Mouse (Mus musculus) R1 (cell line): Measurements from ENCODE around the gene Tnfrsf14.

Source experiments
- DNase-seq: peaks from one replicate; pipeline ENCODE4 v3.0.0-alpha.2; 2018; ENCODE audit warnings: low read depth, low spot score

Gene Tnfrsf14

GRCm38 (mm10) chr4:154928395-154929087, at the start of gene Tnfrsf14:
Tnfrsf14 (minus strand) TSS chr4:154928563.
- no peak for DNase-seq

DNA sequence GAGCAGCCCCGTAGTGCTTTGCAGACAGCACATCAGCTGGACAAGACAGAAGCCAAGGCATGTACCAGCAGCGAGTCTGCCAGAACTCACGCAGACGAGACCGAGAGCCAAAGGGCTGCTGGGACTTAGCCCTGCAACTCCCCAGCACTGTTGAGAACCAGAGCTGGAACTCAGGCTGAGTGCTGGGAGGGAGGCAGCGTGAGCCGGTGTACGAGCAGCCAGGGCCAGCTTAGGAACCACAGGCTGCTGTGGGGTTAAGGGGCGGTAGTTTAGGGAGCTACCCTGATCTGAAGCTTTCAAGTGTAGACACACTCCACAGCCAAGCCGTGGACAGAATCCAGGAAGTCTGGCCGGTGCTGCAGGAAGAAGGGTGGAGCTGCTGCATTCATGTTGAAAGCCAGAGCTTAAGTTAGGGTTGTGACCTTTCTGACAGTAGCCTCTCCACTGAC, 45.8 kb upstream of the Tnfrsf14 start:
- no peak for DNase-seq

DNA sequence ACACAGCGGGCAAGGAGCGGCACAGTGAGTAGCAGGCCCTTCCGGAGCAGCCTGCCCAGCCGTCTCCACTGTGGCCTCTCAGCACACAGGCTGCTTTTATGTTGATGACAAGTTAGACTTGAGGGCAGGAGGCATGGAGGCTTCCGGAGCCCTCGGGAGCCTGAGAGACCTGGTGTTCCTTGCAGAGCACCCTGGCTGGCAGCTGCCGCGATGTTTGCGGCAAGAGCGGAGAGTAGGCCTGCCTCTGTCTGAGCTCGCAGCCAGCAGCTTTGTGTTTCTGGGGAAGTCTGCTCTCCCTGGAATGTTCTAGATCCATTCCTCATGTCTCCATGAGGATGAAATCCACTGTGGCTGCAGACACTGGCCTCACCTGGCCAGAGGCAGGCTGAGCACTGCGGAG, 44.2 kb upstream of the Tnfrsf14 start:
- DNase-seq = no peak

- peak; percentile 78 for DNase-seq
Measured at GRCm38 (mm10) chr4:154967173-154967572, 38.8 kb upstream of the Tnfrsf14 start.

GRCm38 (mm10) chr4:154965856-154966255, 37.5 kb upstream of the Tnfrsf14 start:
- DNase-seq = no peak

DNA sequence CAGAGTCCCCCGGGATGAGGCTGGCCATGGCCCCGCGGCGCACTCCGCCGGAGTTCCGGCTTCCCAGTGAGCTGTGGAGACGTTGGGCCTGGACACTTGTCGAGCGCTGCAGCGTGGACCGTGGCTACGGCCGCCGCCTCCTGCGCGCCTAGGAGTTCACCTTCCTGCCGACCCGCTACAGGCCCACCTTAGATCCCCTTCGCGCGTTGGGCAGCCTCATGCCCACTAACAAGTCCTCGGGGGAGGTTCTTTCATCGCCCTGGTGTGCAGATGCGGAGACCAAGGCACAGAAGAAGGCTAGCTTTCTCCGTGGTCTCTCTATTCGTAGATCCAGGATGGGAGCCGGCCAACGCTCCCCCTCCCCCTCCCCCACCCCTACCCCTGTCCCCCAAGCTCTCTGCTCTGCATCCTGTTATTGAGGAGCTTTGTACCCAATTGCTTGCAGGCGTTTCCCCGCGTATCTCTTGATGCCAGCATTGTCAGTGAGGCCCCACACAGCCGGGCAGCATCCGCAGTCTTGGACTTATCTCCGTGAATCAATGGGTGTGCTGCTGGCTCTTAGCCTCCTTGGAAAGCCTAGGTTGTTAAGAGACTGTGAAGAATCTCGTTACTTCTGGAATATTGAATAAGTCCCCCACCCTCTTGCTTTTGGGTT, 36.3 kb upstream of the Tnfrsf14 start:
- DNase-seq = no peak

- peak; percentile 90 for DNase-seq
Measured at GRCm38 (mm10) chr4:154963901-154964580, 35.7 kb upstream of the Tnfrsf14 start, which contains the start of gene Pank4. Pank4 (plus strand) TSS chr4:154964123.

- no peak for DNase-seq
Measured at GRCm38 (mm10) chr4:154963190-154963836, 35.0 kb upstream of the Tnfrsf14 start.

DNA sequence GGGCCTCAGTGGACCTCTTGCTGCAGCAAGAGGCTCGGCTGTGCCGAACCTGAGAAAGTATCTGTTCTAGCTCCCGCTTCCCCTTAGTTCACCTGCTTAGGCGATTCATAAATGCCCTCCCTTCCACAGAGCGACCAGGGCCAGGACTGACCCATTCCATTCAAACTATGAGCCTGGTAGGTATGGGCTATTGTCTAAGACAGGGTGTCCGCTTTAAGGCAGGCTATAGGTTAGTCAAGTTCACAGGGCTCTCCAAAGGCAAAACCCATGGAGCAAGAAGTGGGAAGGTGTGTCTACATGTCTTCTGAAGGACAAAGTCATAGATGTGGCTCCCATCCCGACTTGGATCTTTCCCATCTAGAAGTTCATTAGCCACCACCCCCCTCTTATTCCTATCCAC, 34.3 kb upstream of the Tnfrsf14 start:
- DNase-seq = no peak

DNA sequence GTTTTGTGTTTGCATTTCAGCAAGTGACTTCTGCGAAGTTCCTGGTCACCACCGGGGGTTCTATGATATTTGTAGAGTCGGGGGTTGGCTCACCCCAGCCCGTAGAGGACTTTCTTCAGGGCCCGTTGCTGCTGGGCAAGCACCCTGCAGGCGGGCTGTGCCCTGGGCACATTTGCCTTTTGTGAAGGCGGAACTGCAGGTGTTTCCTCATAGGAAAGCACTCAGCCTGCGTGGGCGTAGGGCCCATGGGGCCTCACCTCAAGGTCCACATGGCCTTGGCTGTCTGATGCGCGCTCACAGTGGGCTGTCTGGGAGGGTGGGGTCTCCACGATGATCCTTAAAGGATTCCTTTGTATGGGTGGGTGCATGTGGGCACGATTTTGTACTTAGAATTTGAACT, 33.5 kb upstream of the Tnfrsf14 start:
- no peak for DNase-seq

GRCm38 (mm10) chr4:154961226-154961738, 32.9 kb upstream of the Tnfrsf14 start:
- DNase-seq = peak; percentile 75

GRCm38 (mm10) chr4:154960690-154961225, 32.4 kb upstream of the Tnfrsf14 start, which contains the start of gene Hes5:
Hes5 (plus strand) TSS chr4:154960923.
- peak; percentile 52 for DNase-seq

DNA sequence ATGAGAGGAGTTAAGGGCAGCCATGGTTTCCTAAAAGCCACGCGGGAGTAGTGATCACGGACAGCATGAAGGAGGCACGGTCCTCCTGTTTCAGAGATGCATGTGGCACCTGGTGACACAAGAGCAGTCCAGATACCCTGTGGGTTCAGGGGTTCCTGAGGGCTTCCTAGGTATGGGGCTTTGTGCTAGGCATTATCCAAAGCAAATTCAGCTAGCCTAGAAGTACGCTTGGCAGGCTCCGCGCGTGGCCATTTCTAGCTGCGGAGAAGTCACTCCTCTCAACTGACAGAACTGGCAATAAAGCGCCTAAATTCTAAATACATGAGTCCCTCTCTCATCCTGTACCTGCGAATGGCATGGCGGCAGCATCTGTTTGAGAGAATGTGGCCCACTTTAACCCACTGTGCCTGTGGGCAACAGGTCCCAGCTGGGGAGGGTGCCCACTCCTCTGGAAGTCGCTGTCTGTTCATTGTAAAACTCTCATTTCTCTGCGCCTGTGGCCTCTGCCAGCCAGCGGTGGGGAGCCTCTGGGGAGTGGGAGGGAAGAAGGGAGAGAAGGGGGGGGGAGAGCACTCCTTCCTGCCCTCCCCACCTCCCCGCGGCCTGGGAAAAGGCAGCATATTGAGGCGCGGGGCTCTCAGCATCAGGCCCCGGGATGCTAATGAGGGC, 31.8 kb upstream of the Tnfrsf14 start:
- DNase-seq = no peak

- no peak for DNase-seq
Measured at GRCm38 (mm10) chr4:154958621-154959020, 30.3 kb upstream of the Tnfrsf14 start.

DNA sequence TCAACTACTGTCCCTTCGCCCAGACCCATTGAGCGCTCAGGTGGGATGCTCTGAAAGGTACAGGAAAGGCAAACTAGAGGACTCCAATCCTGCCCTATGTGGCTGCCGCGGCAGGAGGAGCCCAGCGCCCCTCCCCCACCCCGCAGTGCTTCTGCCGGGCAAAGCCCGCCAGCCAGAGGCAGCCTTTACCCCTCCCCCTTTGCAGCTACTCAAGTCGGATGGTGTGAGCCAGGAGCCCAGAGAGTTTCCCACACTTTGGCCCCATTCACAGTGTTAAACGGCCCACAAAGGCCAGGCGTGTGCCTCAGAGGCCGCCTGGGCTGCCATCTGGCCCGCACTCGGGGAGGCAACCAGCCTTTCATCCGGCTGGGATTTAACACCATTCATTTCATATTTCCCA, 29.8 kb upstream of the Tnfrsf14 start:
- peak; percentile 64 for DNase-seq

DNA sequence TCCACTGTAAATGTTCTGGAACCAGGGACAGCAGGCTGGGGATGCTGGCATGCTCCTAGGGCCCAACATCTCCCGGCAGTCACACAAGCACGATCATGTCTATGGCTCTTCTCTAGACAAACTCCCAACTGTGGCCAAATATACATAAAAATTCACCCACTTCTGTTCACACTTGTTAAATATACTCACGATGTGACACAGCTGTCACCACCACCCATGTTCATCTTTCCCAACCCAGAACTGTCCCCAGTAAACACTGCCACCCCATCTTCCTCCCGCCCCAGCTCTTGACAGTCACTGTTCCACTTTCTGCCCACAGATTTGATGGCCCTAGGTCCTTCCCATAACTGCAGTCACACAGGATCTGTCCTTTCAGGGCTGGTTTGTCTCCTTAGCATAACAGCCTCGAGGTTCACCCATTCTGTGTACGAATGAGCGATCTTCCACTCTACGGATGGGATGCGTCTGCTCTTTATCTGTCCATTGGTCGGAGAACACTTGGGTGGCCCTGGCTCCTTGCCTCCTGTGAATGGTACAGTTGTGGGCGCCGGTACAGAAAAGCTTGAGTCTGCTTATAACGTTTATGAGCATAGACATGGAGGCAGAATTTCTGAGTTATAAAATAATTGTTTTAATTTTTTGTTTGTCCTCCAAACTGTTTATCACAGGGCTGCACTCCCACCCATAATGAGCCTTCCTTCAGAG, 29.1 kb upstream of the Tnfrsf14 start:
- DNase-seq = no peak

DNA sequence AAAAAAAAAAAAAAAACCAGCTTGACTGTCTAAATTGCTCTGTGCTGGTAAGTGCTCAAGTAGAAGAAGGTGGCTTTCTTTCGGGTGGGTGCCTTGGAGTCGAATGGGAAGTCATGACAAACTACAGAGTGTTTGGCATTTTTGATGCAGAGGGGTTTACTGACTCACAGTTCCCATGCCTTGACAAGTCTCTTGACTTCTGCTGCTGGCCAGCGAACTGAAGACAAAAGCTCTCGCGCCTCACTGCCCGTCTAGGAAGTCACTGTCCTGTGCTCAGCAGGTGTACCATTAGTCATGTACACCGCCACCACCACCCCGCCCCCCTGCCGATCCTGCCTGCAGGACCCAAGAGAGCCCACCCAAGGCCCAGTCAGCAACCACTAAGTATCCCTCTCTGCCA, 28.2 kb upstream of the Tnfrsf14 start:
- DNase-seq = no peak

- no peak for DNase-seq
Measured at GRCm38 (mm10) chr4:154952461-154953241, 24.3 kb upstream of the Tnfrsf14 start.

DNA sequence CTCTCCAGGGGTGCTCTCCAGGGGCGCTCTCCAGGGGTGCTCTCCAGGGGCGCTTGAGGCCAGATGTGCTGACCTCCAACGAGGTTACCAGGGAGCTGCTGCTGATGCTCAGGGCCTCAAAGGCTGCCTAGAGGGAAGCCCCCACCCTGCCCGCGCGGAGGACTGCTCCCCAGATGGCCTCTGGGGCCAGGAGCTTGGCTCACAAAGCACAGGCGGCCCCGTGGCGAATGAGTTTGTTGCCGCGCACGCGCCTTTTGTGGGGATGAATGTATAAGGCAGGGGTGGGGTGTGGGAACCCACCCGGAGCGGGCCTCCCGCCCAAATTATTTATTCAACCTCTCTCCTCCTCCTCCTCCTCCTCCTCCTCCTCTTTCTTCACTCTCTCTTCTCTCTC, 21.2 kb upstream of the Tnfrsf14 start:
- DNase-seq = no peak
